Mouse (Mus musculus) kidney, postnatal 0 days (tissue): ENCODE data around the gene Tox2. TPM values are rescaled to one million over a fixed set of nuclear protein-coding genes. Genes with fewer than 3 reads are reported as not detected.
A peak's percentile ranks its signal among the peaks of the same experiment; 100 is the strongest.

ENCODE experiments used
- ATAC-seq: fragments of 200-750 bp; cut with Nextera tagmentation; replicated peaks from 2 replicates; pipeline ENCODE4 v1.8.0; 2017; ENCODE audit warnings: low read depth, moderate number of reproducible peaks, moderate TSS enrichment, moderate library complexity; ENCODE audit not compliant: low FRiP score
- DNase-seq: peaks from one replicate; pipeline ENCODE4 v3.0.0-alpha.2; 2016; ENCODE audit warnings: low spot score
- H3K27ac ChIP-seq: fragments of 300-500 bp; sonication (generic); 2 replicates; pipeline ENCODE4 v1.5.1; 2014; ENCODE audit warnings: mild to moderate bottlenecking
- H3K27me3 ChIP-seq: fragments of 300-500 bp; sonication (generic); 2 replicates; pipeline ENCODE4 v1.6.1; 2014; ENCODE audit warnings: low read length, mixed read lengths; ENCODE audit not compliant: insufficient read depth
- H3K36me3 ChIP-seq: fragments of 300-500 bp; sonication (generic); 2 replicates; pipeline ENCODE4 v1.6.1; 2014; ENCODE audit warnings: low read length, mixed read lengths; ENCODE audit not compliant: insufficient read depth
- H3K4me1 ChIP-seq: fragments of 300-500 bp; sonication (generic); replicated peaks from 2 replicates; pipeline ENCODE4 v1.6.1; 2014; ENCODE audit warnings: antibody characterized with exemption, low read length, mixed read lengths; ENCODE audit not compliant: insufficient read depth
- H3K4me2 ChIP-seq: fragments of 300-500 bp; sonication (generic); 2 replicates; pipeline ENCODE4 v1.6.1; 2014; ENCODE audit warnings: mild to moderate bottlenecking, low read length, moderate library complexity, mixed read lengths
- H3K4me3 ChIP-seq: fragments of 300-500 bp; sonication (generic); replicated peaks from 2 replicates; pipeline ENCODE4 v1.5.1; 2014; ENCODE audit warnings: low read depth, low read length
- H3K9ac ChIP-seq: fragments of 300-500 bp; sonication (generic); 2 replicates; pipeline ENCODE4 v1.6.1; 2014; ENCODE audit warnings: low read depth, low read length
- H3K9me3 ChIP-seq: fragments of 300-500 bp; sonication (generic); replicated peaks from 2 replicates; pipeline ENCODE4 v1.6.1; 2016; ENCODE audit warnings: low read length, inconsistent platforms, mixed read lengths
- CTCF ChIP-seq: IDR thresholded peaks from 2 replicates; pipeline ENCODE4 v1.5.1; 2016; ENCODE audit warnings: antibody characterized with exemption, low read depth, mild to moderate bottlenecking, moderate library complexity
- WGBS: fragments of 180-500 bp; shearing (Covaris S2); extraction: QIAGEN DNeasy Blood & Tissue Kit; methylation state at CpG from one replicate; pipeline ENCODE4 v1.1.7; 2014; 5-methylcytosine and 5-hydroxymethylcytosine counted together
- polyA plus RNA-seq: library from polyadenylated mRNA; unstranded; fragments of >200 nt; fragmentation: Nextera tagmentation; extraction: Ambion mirVana; gene quantifications from 2 replicates; pipeline ENCODE4 v1.2.1, GENCODE M21; 2015

Tox2 gene
- polyA plus RNA-seq, 1 experiment from 2014 or later, result 1.1 TPM

- Histone ChIP-seq H3K27ac (no peak overlapping the region), H3K4me2 (no peak overlapping the region), H3K4me3 (no peak overlapping the region), H3K9ac (no peak overlapping the region), H3K36me3 (no peaks in the 10 kb centered on the region), H3K9me3 (no peaks in the 10 kb centered on the region), H3K27me3 (peaks cover 21% of the 10 kb centered on the region), H3K4me1 (0 out of 2 replicates have a peak, but pooled peaks cover 3% of the 10 kb centered on the region)
- ATAC-seq, result no peak
- peak; percentile 54 for TF ChIP-seq CTCF
- no peak for DNase-seq
- 90% methylated on average over 4 of the region's 4 CpGs for WGBS
Measured at GRCm38 (mm10) chr2:163343671-163344070, 140.7 kb downstream of the Tox2 start.

DNA sequence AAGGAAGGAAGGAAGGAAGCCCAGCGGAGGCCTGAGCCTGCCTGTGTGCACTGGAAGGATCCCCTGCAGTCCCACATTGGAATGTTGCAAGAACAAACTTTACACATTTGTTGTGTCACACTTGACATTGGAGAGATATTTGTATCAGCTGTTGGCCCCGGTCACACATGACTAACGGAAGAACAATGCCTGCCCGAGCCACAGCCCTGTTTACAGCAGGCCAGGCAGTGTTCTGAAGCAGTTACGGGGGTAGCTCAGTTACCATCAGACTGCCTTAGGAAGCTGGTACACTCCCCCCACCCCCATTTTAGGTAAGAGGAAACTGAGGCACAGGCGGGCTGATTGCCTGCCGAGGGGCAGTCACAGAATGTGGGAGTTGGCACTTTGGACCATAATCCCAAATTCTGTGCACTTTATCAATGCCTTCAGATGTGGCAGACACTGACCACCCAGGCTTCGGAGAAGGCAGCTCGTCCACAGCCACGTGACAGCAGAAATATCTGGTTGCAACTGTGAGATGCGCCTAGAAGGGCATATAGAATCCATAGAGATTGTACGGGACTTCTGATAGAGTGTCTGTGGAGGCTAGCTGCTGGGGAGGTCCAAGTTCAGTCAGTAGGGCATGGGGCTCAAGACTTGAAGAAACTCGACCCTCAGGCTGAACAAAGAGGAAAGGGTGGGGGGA is 142.2 kb downstream of the Tox2 start:
- Histone ChIP-seq H3K9ac (no peak overlapping the region), H3K27me3 (peaks cover 9% of the 10 kb centered on the region; the same call in 1 of the 2 replicates), H3K36me3 (no peaks in the 10 kb centered on the region), H3K4me3 (no peak overlapping the region), H3K27ac (no peak overlapping the region), H3K4me2 (no peak overlapping the region), H3K4me1 (no peaks in the 10 kb centered on the region), H3K9me3 (no peaks in the 10 kb centered on the region)
- 60% methylated on average over 13 of the region's 13 CpGs for WGBS
- no peak for TF ChIP-seq CTCF
- DNase-seq (peak; percentile 45), ATAC-seq (no peak)

DNA sequence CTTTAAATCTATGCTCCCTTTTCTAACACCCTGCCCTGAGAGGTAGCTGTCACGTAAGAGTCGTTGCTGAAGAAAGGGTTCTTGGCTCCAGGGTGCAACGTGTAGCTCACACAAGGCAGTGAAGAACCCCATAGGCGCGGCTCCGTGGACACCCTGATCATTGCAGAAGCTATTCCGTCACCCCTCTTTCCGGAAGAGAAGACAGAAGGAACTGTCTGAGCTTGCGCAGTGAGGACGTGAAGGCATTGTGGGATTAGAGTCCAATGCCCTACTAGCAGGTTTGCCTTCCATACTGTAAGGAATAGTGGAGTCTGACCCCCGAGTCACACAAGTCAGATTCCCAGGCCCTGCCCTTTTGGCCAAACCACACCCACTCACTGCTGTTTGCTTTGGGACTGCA is 143.6 kb downstream of the Tox2 start:
- DNase-seq, result no peak
- Histone ChIP-seq H3K4me1 (no peaks in the 10 kb centered on the region), H3K4me2 (no peak overlapping the region), H3K9ac (no peak overlapping the region), H3K27me3 (0 out of 2 replicates have a peak, but pooled peaks cover 3% of the 10 kb centered on the region), H3K4me3 (no peak overlapping the region), H3K27ac (no peak overlapping the region), H3K36me3 (no peaks in the 10 kb centered on the region), H3K9me3 (no peaks in the 10 kb centered on the region)
- TF ChIP-seq CTCF, result no peak
- WGBS, result 79% methylated on average over 11 of the region's 11 CpGs
- ATAC-seq, result no peak

- no peak for DNase-seq
- H3K36me3 ChIP-seq, result no peaks in the 10 kb centered on the region
- H3K27me3 ChIP-seq, result no peaks in the 10 kb centered on the region
- WGBS, result 85% methylated on average over 8 of the region's 8 CpGs
- no peak for TF ChIP-seq CTCF
- no peak overlapping the region for H3K4me3 ChIP-seq
- H3K27ac ChIP-seq, result no peak overlapping the region
- ATAC-seq, result no peak
- no peaks in the 10 kb centered on the region for H3K4me1 ChIP-seq
- no peak overlapping the region for H3K4me2 ChIP-seq
- no peaks in the 10 kb centered on the region for H3K9me3 ChIP-seq
- H3K9ac ChIP-seq, result no peak overlapping the region
Measured at GRCm38 (mm10) chr2:163347517-163348184, 144.7 kb downstream of the Tox2 start.

- H3K4me3 ChIP-seq, result no peak overlapping the region
- ATAC-seq (no peak), DNase-seq (no peak)
- no peaks in the 10 kb centered on the region for H3K4me1 ChIP-seq
- H3K27me3 ChIP-seq, result no peaks in the 10 kb centered on the region
- no peak overlapping the region for H3K9ac ChIP-seq
- H3K27ac ChIP-seq, result no peak overlapping the region
- 79% methylated on average over 7 of the region's 7 CpGs for whole genome bisulfite sequencing
- H3K9me3 ChIP-seq, result no peaks in the 10 kb centered on the region
- TF ChIP-seq CTCF, result no peak
- H3K36me3 ChIP-seq, result no peaks in the 10 kb centered on the region
- no peak overlapping the region for H3K4me2 ChIP-seq
Measured at GRCm38 (mm10) chr2:163348677-163349076, 145.8 kb downstream of the Tox2 start.

DNA sequence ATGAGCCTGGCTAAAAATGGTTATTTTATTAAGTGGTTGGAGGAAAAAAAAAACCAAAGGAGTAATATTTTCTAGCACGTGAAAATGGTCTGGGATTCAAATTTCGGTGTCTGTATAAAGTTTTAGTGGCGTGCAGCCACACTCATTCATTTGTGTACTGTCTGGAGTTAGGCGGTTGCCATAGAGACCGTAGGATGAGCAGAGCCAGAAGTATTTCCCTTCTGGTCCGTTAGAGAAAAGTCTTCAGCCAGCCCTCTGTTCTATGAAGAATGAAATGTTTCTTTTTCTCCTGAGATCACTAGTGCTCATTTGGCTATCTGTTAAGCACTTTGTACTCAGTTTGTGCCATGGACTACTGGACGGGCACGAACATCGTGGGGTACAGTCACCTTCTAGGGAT is 146.5 kb downstream of the Tox2 start:
- DNase-seq, result peak; percentile 48
- no peak overlapping the region for H3K27ac ChIP-seq

More for the DNA sequence above, 146.5 kb downstream of the Tox2 start:
- H3K36me3 ChIP-seq, result no peaks in the 10 kb centered on the region
- no peak overlapping the region for H3K4me2 ChIP-seq
- no peaks in the 10 kb centered on the region for H3K27me3 ChIP-seq
- WGBS, result 63% methylated on average over 9 of the region's 9 CpGs
- no peak for TF ChIP-seq CTCF
- no peak overlapping the region for H3K9ac ChIP-seq
- H3K9me3 ChIP-seq, result no peaks in the 10 kb centered on the region
- ATAC-seq, result no peak
- no peaks in the 10 kb centered on the region for H3K4me1 ChIP-seq
- no peak overlapping the region for H3K4me3 ChIP-seq
